In the genomic region with DNA sequence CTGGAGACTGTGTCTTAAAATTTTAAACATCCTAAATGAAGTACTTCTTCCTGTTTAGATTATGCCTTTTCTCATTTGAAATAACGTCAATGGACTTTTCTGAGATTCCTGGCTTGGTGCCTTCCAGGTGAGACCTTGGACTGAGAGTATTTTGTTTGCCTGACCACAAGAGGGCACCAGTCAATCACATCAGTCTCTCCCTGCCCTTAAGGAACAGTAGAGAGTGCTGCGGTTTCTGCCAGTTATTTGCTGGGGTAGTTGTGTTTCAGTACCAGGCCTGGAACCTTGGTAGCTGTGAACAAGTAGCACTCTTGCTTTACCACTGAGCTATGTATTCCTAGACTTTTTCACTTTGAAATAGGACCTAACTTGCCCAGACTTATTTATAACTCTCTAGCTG, we compare ENCODE assay signal across 9 mouse cellular contexts. TPM values are rescaled to one million over a fixed set of nuclear protein-coding genes. Genes with fewer than 3 reads are reported as not detected.
DNase-seq lines count a peak whose midpoint lies in the region; ATAC-seq and TF ChIP-seq lines count a peak whose summit lies in the region.
"Had no signal": no experiment of that assay in that cellular context is flagged by ENCODE, and none has a peak within 500 bp of the region (broad histone marks: within the 10 kb centered on the region; RNA-seq: fewer than 3 reads in every experiment).

No protein-coding gene starts in this region.

- H3K27me3 ChIP-seq in neural tube, embryonic 15.5 days (replicated peaks): no peaks in the 10 kb centered on the region
- H3K27me3 ChIP-seq in heart, embryonic 15.5 days: no peaks in the 10 kb centered on the region
- no peaks in the 10 kb centered on the region for H3K27me3 ChIP-seq in thymus, adult 2 months (ENCODE audit: control insufficient read depth, insufficient read depth, low read length)
- H3K27me3 ChIP-seq: heart, embryonic 13.5 days had no signal

- no peak for TF ChIP-seq CTCF in thymus, adult 2 months (IDR thresholded peaks at IDR 0.05; ENCODE audit: borderline replicate concordance, control insufficient read depth, extremely low read depth, insufficient read depth, low read length, poor library complexity)

- H3K9ac ChIP-seq in neural tube, embryonic 15.5 days (replicated peaks): no peak overlapping the region
- H3K9ac ChIP-seq in heart, embryonic 15.5 days: no peak overlapping the region
- H3K9ac ChIP-seq: heart, embryonic 13.5 days had no signal

- DNase-seq in neural tube, embryonic 10.5 days (ENCODE audit: extremely low spot score, low spot score): peak; percentile 32
- DNase-seq in adipocyte (ENCODE audit: low spot score): peak; percentile 77
- peak; percentile 71 for DNase-seq in embryo, embryonic 11 days
- peak; percentile 51 to 64 for DNase-seq in left cerebral cortex, adult 18-20 months (ENCODE audit: low spot score in 2 of 2)
- peak; percentile 72 for DNase-seq in thymus, adult 2 months

- peaks cover 2% of the 10 kb centered on the region for H3K4me1 ChIP-seq in neural tube, embryonic 15.5 days
- H3K4me1 ChIP-seq in heart, embryonic 15.5 days (replicated peaks): peaks cover 2% of the 10 kb centered on the region
- H3K4me1 ChIP-seq in thymus, adult 2 months (replicated peaks; ENCODE audit: control insufficient read depth, insufficient read depth, low read length): peaks cover under 1% of the 10 kb centered on the region; the same call in 1 of the 2 replicates

- no peak overlapping the region for H3K4me2 ChIP-seq in neural tube, embryonic 15.5 days
- H3K4me2 ChIP-seq in heart, embryonic 15.5 days: no peak overlapping the region
- H3K4me2 ChIP-seq: heart, embryonic 13.5 days had no signal

- no peak overlapping the region for H3K4me3 ChIP-seq in neural tube, embryonic 15.5 days (replicated peaks)
- H3K4me3 ChIP-seq in heart, embryonic 15.5 days: no peak overlapping the region
- no peak overlapping the region for H3K4me3 ChIP-seq in thymus, adult 2 months (ENCODE audit: control insufficient read depth, insufficient read depth, low read length)
- H3K4me3 ChIP-seq: heart, embryonic 13.5 days had no signal

- no peak for ATAC-seq in neural tube, embryonic 15.5 days (ENCODE audit: low FRiP score)
- peak; percentile 64; the same call in 1 of the 2 replicates for ATAC-seq in heart, embryonic 15.5 days (replicated peaks; ENCODE audit: insufficient number of reproducible peaks, insufficient read depth, low FRiP score, low read depth)
- peak; percentile 64 for ATAC-seq in megakaryocyte-erythroid progenitor cell, adult 5-6 weeks (replicated peaks; ENCODE audit: low FRiP score, low TSS enrichment, poor library complexity, severe bottlenecking)

- H3K9me3 ChIP-seq in neural tube, embryonic 15.5 days (replicated peaks): no peaks in the 10 kb centered on the region
- H3K9me3 ChIP-seq in heart, embryonic 15.5 days (replicated peaks): no peaks in the 10 kb centered on the region
- H3K9me3 ChIP-seq: heart, embryonic 13.5 days had no signal

- H3K27ac ChIP-seq in neural tube, embryonic 15.5 days (replicated peaks): no peak overlapping the region
- no peak overlapping the region for H3K27ac ChIP-seq in heart, embryonic 15.5 days
- no peak overlapping the region for H3K27ac ChIP-seq in thymus, adult 2 months (ENCODE audit: control insufficient read depth, insufficient read depth, low read length)
- H3K27ac ChIP-seq: heart, embryonic 13.5 days had no signal

- 4% methylated on average over 2 of the region's 2 CpGs for WGBS in neural tube, embryonic 15.5 days
- 2% methylated on average over 2 of the region's 2 CpGs for WGBS in heart, embryonic 15.5 days
- WGBS in thymus, adult 2 months: 5% methylated on average over 2 of the region's 2 CpGs

- no peaks in the 10 kb centered on the region for H3K36me3 ChIP-seq in neural tube, embryonic 15.5 days
- H3K36me3 ChIP-seq in heart, embryonic 15.5 days: no peaks in the 10 kb centered on the region
- H3K36me3 ChIP-seq in thymus, adult 2 months (ENCODE audit: control insufficient read depth, insufficient read depth, low read length): no peaks in the 10 kb centered on the region
- H3K36me3 ChIP-seq: heart, embryonic 13.5 days had no signal

- TF ChIP-seq POLR2A in thymus, adult 2 months (IDR thresholded peaks at IDR 0.05; ENCODE audit: control insufficient read depth, extremely low read depth, insufficient read depth, low read length, poor library complexity): no peak

RNA-seq across cellular contexts. Expression of a gene that starts 5.2 kb away (rescaled TPM):
- polyA plus RNA-seq in neural tube, embryonic 15.5 days (2015; fragmentation: Nextera tagmentation; extraction: Ambion mirVana): 35.7 and 39.3 TPM in 2 replicates
- polyA plus RNA-seq in heart, embryonic 15.5 days (2015; fragmentation: Nextera tagmentation; extraction: Ambion mirVana): 12.8 and 20.2 TPM in 2 replicates
- 10 to 100 TPM; 94.2 to 94.3 TPM for total RNA-seq in left cerebral cortex, adult 18-20 months (2021)
- total RNA-seq in megakaryocyte-erythroid progenitor cell, adult 5-6 weeks (2014; fragmentation: Nextera tagmentation): 44.6 and 49.1 TPM in 2 replicates
- total RNA-seq in megakaryocyte-erythroid progenitor cell, adult 5-6 weeks (2017): 24.8 and 26.9 TPM in 2 replicates
- polyA plus RNA-seq in thymus, adult 2 months (2012; rRNA removed): 47.8 and 54.1 TPM in 2 replicates

RNA-seq across cellular contexts. Expression of a gene that starts 6.1 kb away (rescaled TPM):
- polyA plus RNA-seq in neural tube, embryonic 15.5 days (2015; fragmentation: Nextera tagmentation; extraction: Ambion mirVana): 46.4 and 52.2 TPM in 2 replicates
- 70.6 and 73.1 TPM in 2 replicates for polyA plus RNA-seq in heart, embryonic 15.5 days (2015; fragmentation: Nextera tagmentation; extraction: Ambion mirVana)
- 10 to 100 TPM; 85.2 to 88.4 TPM for total RNA-seq in left cerebral cortex, adult 18-20 months (2021)
- total RNA-seq in megakaryocyte-erythroid progenitor cell, adult 5-6 weeks (2014; fragmentation: Nextera tagmentation): 86.7 and 101 TPM in 2 replicates
- 36.5 and 46.2 TPM in 2 replicates for total RNA-seq in megakaryocyte-erythroid progenitor cell, adult 5-6 weeks (2017)
- 41.1 and 47.5 TPM in 2 replicates for polyA plus RNA-seq in thymus, adult 2 months (2012; rRNA removed)

RNA-seq across cellular contexts. Expression of a gene that starts 31.4 kb away (rescaled TPM):
- 0.65 TPM in 1 of 2 replicates, not detected in the other for polyA plus RNA-seq in neural tube, embryonic 15.5 days (2015; fragmentation: Nextera tagmentation; extraction: Ambion mirVana)
- 0.49 and 3.1 TPM in 2 replicates for polyA plus RNA-seq in heart, embryonic 15.5 days (2015; fragmentation: Nextera tagmentation; extraction: Ambion mirVana)
- total RNA-seq in left cerebral cortex, adult 18-20 months (2021): not detected
- 1.1 TPM in 1 of 2 replicates, not detected in the other for total RNA-seq in megakaryocyte-erythroid progenitor cell, adult 5-6 weeks (2014; fragmentation: Nextera tagmentation)
- total RNA-seq in megakaryocyte-erythroid progenitor cell, adult 5-6 weeks (2017): 1.2 TPM in 1 of 2 replicates, not detected in the other
- 18.8 and 21.1 TPM in 2 replicates for polyA plus RNA-seq in thymus, adult 2 months (2012; rRNA removed)
